Mouse (Mus musculus) testis, postnatal 14 days (tissue): ENCODE measurements at regions not wholly inside any gene's neighbourhood (a gene's known extent, or its start where the extent isn't known, plus 50 kb on each side); places are given as distances from the start of the nearest gene placed in this dataset.

Source experiments
- DNase-seq: peaks from one replicate; pipeline ENCODE4 v3.0.0; 2021; ENCODE audit warnings: low spot score

DNA sequence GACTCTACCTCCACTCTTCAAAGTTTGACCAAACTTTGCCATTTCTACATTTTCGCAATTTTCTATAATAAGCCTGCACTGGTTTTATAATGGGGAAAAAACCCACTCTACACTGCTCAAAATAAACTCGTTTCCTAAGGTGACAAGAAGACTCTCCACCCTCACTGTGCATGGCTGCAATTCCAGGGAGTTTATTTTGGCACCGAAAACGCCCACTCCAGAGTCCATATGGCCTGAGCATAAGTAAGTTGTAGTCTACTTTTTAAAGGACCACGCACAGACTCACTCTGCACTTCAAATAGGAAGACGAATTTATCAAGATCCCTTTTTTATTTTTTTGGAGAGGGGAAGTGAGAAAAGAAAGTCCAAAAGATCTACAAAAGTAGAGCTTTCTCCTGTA, 219.4 kb downstream of the Pdcd6ip start:
- DNase-seq = no peak

- DNase-seq = no peak
Measured at GRCm38 (mm10) chr9:113486494-113487081, 221.5 kb downstream of the Pdcd6ip start.

DNA sequence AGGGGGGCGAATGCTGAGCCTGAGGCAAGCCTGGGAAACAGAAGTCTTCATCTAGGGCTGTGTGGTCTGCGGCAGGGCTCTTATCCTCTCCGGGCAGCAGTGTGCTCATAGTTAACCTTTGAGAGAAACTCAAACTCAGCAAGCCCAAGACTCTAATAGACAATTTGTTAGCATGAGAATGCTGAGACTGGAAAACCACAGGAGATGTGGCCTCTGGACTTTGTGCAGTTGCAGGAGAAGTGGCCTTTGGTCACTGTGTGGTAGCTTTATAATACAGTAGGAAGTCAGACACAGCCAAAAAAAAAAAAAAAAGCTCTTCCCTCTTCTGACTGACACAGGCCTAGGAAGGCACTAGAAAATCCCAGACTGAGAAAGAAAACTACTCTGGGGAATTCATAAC, 228.2 kb downstream of the Pdcd6ip start:
- DNase-seq = no peak

DNA sequence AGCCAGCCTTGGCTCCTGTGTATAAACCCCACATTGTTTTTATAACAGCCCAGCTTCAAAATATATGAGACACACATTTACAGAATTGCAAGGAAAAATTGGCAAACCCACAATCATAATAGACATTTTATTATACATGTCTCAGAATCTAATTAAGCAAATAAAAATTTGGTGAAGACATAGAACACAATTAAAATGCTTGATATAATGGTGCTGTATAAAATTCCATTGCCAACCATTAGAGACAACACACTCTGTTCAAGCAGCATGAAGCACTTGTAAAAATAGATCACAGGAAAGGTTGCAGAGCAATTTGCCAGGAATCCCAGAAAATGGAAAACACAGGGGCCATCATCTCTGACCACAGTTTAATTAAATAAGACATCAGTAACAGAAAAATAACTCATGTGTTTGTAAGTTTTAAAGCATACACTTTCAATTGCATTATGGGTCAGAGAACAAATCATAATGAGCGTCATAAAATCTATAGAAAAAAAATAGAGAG, 229.2 kb downstream of the Pdcd6ip start:
- no peak for DNase-seq

DNA sequence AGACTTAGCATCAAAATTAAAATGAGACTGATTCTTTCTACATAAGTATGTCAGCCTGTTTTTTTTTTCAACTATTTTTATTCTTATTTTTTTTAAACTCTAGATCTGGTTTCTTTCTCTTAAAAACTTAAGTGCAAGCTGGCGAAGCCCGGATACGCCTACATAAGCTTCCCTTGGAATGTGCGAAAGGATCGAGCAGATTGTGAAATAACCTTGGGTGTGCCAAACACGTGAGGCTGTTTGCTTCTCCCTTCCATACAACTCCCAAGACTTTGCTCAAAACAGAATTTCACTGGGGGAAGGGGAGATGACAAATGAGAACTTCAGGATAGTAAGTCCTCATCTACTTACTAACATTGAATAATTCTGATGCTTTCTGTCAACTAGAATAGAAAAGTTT, 236.3 kb downstream of the Pdcd6ip start:
- no peak for DNase-seq

DNA sequence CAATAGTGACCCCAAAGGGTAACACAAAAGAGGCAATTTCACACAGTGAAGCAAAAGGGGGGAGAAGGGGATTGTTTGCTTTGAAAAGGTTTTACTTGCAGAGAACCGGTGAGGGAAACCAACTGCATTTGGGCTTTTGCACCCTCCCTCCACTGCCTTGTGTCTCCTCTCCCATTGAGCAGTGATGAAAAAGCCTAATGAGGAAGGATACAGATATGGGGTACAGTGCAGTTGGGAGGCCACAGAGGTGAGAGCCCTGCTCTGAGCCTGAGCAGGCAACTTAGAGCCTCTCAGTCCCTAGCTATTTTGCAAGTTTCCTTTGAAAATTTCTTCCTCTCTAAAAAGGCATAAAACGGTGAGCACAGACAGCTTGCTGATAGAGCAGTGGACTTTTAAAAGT, 245.2 kb downstream of the Pdcd6ip start:
- DNase-seq = no peak

- no peak for DNase-seq
Measured at GRCm38 (mm10) chr9:113462267-113462887, 245.7 kb downstream of the Pdcd6ip start.

GRCm38 (mm10) chr9:113459885-113460284, 248.2 kb downstream of the Pdcd6ip start:
- no peak for DNase-seq

- no peak for DNase-seq
Measured at GRCm38 (mm10) chr9:113459221-113459620, 248.8 kb downstream of the Pdcd6ip start.

DNA sequence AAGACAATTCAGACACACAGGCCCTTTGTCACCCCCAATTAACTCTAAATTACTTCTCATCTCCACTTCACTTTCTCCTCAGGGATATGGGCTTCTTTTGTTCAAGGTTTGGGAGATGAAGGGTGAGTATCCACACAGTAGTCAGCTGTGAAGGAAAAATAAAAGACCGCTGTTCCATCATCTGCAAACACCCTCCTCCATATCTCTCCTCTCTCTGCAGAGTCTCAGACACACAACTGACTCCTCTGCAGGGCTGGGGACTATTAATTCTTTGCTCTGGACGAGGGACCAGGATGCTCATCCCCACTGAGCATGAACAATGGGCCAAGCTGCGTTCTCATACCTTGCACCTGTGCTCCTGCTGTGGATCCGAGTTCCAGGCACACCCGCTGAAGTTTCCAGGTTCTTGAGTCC, 249.3 kb downstream of the Pdcd6ip start:
- DNase-seq = no peak

- DNase-seq = no peak
Measured at GRCm38 (mm10) chr9:113457169-113457850, 250.7 kb downstream of the Pdcd6ip start.

GRCm38 (mm10) chr9:113455577-113455976, 252.5 kb downstream of the Pdcd6ip start:
- DNase-seq = no peak

- DNase-seq = no peak
Measured at GRCm38 (mm10) chr9:113453231-113453630, 254.8 kb downstream of the Pdcd6ip start.

- peak; percentile 74 for DNase-seq
Measured at GRCm38 (mm10) chr9:113441770-113442411, 266.2 kb downstream of the Pdcd6ip start.

DNA sequence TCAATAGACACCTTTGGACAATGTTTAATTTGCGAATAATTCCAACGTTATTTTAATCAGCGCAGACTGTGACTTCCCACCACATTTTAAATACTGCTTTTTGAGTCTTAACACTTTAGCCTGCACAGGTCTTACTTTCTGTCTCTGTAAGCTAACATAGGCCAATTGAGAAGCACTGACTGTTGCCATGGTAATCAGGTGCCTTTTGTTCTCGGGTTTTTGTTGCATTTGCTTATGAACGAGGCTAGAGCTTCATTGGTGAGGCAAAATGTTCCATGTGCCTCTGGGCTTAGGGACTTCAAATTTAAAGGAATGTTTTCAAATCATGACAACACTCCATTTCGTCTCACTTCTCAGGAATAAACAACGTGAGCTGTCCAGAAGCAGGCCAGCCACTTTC, 269.7 kb downstream of the Pdcd6ip start:
- DNase-seq = no peak

DNA sequence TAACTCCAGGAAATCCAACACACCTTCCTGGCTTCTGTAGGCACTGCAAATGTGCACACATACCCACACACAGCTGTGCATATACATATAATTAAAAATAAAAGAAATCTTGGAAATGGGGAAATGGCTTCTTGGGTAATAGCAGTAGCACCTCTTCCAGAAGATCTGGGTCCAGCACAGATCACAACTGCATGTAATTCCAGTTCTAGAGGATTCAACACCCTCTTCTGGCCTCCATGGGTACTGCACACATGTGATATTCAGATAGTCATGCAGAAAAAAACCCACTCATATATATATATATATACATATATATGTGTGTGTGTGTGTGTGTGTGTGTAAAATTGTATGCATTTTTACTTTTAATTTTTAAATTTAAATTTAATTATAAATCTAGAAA, 272.1 kb downstream of the Pdcd6ip start:
- DNase-seq = no peak

GRCm38 (mm10) chr9:113433424-113433823, 274.6 kb downstream of the Pdcd6ip start:
- no peak for DNase-seq

DNA sequence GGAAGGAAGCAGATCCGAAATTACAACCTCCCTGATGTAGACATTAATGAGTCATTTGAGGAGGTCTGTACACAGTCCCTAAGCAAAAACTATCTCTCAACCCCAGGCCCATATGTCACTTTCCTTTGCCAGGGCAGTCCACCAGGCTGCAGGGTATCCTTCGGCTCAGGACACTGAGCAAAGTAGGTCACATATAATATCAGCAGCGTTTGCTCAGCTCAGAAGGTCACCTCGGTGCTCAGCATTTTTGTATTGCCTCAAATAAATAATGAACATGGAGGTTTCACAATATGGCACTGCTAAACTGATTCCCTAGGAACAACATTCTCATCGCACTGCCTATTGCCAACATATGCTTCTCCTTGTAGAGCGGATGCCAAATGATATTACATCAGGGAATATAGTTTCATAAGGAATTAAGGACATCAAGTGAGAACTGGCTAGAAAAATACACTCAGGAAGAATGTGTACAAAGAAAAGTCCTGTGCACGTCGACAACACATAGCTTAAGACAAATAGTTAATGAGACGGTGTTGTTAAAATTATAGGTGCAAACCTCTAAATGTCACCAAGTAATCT, 275.4 kb downstream of the Pdcd6ip start:
- no peak for DNase-seq

DNA sequence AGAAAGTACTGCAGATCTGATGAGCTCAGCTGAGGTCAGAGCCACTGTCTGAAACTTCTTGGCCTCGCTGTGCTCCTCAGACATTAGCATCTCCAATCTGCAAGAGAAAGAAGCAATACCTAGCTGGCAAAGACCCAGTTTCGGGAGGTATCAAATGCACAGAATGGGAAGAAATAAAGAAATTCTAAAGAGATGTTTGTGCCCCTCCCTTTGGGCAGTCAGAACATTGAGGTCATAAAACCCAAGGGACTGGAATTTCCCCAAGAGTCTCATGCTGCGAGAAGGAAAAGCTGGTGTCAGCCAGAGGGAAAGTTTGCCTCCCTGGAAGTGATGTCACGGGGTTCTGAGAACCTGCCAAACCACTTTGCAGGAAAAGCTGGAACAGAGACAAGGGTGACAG, 277.6 kb downstream of the Pdcd6ip start:
- DNase-seq = no peak

DNA sequence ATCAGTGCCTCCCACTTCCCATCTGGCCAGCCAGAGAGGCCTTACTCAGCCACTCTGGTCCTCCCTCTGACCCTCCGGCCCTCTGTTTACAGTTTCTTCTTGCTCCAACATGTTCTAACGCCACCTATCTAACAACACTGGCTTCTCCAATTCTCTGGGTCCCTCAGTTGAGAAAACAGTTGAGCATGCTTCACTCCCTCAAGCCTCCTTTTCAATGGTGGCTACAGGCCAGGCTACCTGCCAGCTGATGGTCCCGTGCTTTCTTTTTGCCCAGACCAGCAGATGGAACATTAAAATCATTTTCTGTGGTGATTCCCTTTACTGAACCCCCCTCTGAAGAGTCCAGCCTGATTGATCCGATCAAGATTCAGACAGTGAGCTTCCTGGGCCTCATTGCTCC, 280.8 kb downstream of the Pdcd6ip start:
- DNase-seq = no peak

DNA sequence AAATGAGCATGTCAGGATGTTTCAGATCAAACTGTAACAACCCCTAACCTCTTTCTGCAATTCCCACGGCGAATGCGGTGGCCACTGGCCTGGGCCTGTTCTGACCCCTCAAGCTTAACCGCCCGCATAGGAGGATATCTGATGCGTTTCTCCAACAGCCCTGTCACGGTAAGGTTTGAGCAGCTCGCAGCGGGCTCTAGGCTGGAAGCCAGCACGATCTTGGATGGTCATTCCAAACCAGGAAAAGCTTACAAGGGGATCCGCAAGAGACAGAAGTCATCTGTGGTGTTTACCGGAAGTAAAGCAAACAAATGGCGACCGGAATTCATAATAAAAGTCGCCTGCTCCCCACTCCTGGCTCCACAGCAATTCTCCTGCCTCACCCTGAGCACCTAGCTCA, 281.7 kb downstream of the Pdcd6ip start:
- DNase-seq = no peak

GRCm38 (mm10) chr9:113421645-113422044, 286.4 kb downstream of the Pdcd6ip start:
- DNase-seq = no peak

GRCm38 (mm10) chr9:113421121-113421520, 286.9 kb downstream of the Pdcd6ip start:
- no peak for DNase-seq
